Mouse (Mus musculus): ENCODE measurements at regions not wholly inside any gene's neighbourhood (a gene's known extent, or its start where the extent isn't known, plus 50 kb on each side); places are given as distances from the start of the nearest gene placed in this dataset.

- no peak for TF ChIP-seq GATA1 (IDR thresholded peaks at IDR 0.05; ENCODE audit: borderline replicate concordance, low read length)
- no peak for TF ChIP-seq FLI1 (IDR thresholded peaks at IDR 0.05; ENCODE audit: low read length)
Observed at GRCm38 (mm10) chr14:101323361-101323760, 123.2 kb upstream of the Prr30 start.
